In the genomic region with DNA sequence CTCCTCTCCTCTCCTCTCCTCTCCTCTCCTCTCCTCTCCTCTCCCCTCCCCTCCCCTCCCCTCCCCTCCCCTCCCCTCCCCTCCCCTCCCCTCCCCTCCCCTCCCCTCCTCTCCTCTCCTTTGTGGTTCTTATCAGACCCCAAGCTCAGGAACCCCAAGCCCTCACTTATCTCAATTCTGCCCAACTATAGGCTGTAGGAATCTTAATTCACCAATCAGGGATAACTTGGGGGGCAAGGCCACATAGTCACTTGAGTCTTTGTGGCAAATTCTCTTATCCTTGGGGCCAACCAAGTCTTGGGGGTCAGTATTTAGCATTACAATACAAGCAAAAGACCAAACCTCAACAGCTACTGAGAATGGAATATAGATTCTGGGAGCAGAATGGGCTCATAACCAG, we compare ENCODE assay signal across 1 mouse cellular context. TPM values are rescaled to one million over a fixed set of nuclear protein-coding genes. Genes with fewer than 3 reads are reported as not detected.
"Had no signal": no experiment of that assay in that cellular context is flagged by ENCODE, and none has a peak within 500 bp of the region (broad histone marks: within the 10 kb centered on the region; RNA-seq: fewer than 3 reads in every experiment).

No protein-coding gene starts in this region.

RNA-seq across cellular contexts. Expression of gene Tnfrsf11a, which starts 31.5 kb away (rescaled TPM):
- polyA plus RNA-seq: erythroblast, embryonic 14.5 days had no signal
